Mouse (Mus musculus) neural tube, embryonic 11.5 days (tissue): ENCODE measurements around the gene Tuba1c. TPM values are rescaled to one million over a fixed set of nuclear protein-coding genes. Genes with fewer than 3 reads are reported as not detected.

ENCODE experiments used
- ATAC-seq: fragments of 200-750 bp; cut with Nextera tagmentation; 2 replicates; pipeline ENCODE4 v1.8.0; 2017; ENCODE audit warnings: moderate number of reproducible peaks, mild to moderate bottlenecking, moderate TSS enrichment, moderate library complexity; ENCODE audit not compliant: insufficient read depth, low FRiP score, low TSS enrichment
- DNase-seq: peaks from one replicate; pipeline ENCODE4 v3.0.0-alpha.2; 2015; ENCODE audit warnings: low spot score
- H3K27ac ChIP-seq: fragments of 300-500 bp; sonication (generic); 2 replicates; pipeline ENCODE4 v1.5.1; 2014; ENCODE audit warnings: low read depth, mild to moderate bottlenecking, low read length
- H3K27me3 ChIP-seq: fragments of 300-500 bp; sonication (generic); 2 replicates; pipeline ENCODE4 v1.6.1; 2014; ENCODE audit warnings: mild to moderate bottlenecking, low read length, mixed read lengths; ENCODE audit not compliant: control insufficient read depth, insufficient read depth
- H3K36me3 ChIP-seq: fragments of 300-500 bp; sonication (generic); 2 replicates; pipeline ENCODE4 v1.6.1; 2014; ENCODE audit warnings: mild to moderate bottlenecking, low read length, moderate library complexity, mixed read lengths; ENCODE audit not compliant: control insufficient read depth, insufficient read depth
- H3K4me1 ChIP-seq: fragments of 300-500 bp; sonication (generic); 2 replicates; pipeline ENCODE4 v1.6.1; 2014; ENCODE audit warnings: low read length, mixed read lengths; ENCODE audit not compliant: control insufficient read depth, insufficient read depth
- H3K4me2 ChIP-seq: fragments of 300-500 bp; sonication (generic); 2 replicates; pipeline ENCODE4 v1.6.1; 2014; ENCODE audit warnings: low read depth, mild to moderate bottlenecking, moderate library complexity
- H3K4me3 ChIP-seq: fragments of 300-500 bp; sonication (generic); 2 replicates; pipeline ENCODE4 v1.5.1; 2014; ENCODE audit warnings: low read depth, low read length
- H3K9ac ChIP-seq: fragments of 300-500 bp; sonication (generic); 2 replicates; pipeline ENCODE4 v1.6.1; 2014; ENCODE audit warnings: mild to moderate bottlenecking, low read length
- H3K9me3 ChIP-seq: fragments of 300-500 bp; sonication (generic); 2 replicates; pipeline ENCODE4 v1.6.1; 2016; ENCODE audit warnings: low read length; ENCODE audit not compliant: control insufficient read depth
- WGBS: fragments of 180-500 bp; shearing (Covaris S2); extraction: QIAGEN DNeasy Blood & Tissue Kit; methylation state at CpG from one replicate; pipeline ENCODE4 v1.1.7; 2014; 5-methylcytosine and 5-hydroxymethylcytosine counted together
- polyA plus RNA-seq: library from polyadenylated mRNA; unstranded; fragments of >200 nt; fragmentation: Nextera tagmentation; extraction: Ambion mirVana; gene quantifications from 2 replicates; pipeline ENCODE4 v1.2.1, GENCODE M21; 2014

Gene Tuba1c
- polyA plus RNA-seq, 1 experiment from 2014 or later, result 109 TPM

DNA sequence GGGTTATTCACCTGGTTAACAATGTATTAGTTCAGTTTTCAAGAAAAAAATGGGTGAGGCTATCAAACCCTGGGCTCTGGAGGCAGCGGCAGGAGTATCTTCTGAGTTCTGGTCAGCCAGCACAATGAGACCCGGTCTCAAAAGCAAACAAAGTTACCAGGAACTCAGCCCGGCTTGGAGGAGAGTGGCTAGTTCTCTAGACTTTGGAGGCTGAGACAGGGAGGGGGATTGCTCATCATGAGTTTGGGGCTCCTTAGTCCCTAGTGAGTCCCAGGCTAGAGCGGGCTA, 1.6 kb downstream of the Tuba1c start:
- Histone ChIP-seq H3K27me3 (no peaks in the 10 kb centered on the region), H3K4me2 (peak overlapping the region; percentile 72), H3K9me3 (no peaks in the 10 kb centered on the region), H3K4me1 (peaks cover 16% of the 10 kb centered on the region), H3K27ac (no peak overlapping the region), H3K4me3 (peak overlapping the region; percentile 57), H3K36me3 (no peaks in the 10 kb centered on the region; the same call in 1 of the 2 replicates), H3K9ac (no peak overlapping the region)
- ATAC-seq (no peak), DNase-seq (no peak)
- WGBS, result 73% methylated on average over 4 of the region's 4 CpGs

DNA sequence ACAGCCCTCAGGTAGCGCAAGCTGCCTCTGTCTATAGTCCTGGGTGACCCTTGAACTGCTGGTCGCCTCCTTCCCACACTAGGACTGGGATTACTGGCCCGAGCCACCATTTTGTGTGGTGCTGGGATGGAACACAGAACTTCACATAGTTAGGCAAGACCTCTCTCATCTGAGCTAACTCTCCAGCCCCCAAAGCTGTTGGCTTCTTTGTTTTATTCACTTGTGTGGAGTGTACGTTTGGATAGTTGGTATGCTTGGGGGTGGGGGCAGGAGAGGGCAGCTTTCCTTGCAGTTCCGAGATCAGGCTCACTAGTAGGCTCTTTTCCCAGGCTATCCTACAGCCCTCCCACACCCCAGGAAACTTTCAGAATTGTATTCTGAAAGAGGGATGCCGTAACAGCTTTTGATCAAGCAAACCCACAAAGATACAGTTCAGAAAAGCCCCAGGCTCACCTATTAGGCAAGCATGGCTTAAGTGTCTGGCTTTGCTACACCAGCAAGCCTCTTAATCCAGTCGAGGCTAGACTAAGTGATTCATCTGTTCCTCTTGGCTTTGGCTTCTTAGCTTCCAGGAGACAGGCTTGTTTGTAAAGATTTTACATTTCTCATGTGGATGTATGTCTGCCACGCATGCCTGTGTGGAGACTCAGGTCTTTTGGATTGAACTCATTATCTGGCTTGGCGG, 2.5 kb downstream of the Tuba1c start:
- DNase-seq (no peak), ATAC-seq (no peak)
- no peaks in the 10 kb centered on the region for H3K27me3 ChIP-seq
- 80% methylated on average over 9 of the region's 9 CpGs for whole genome bisulfite sequencing
- peaks cover 16% of the 10 kb centered on the region for H3K4me1 ChIP-seq
- H3K4me3 ChIP-seq, result no peak overlapping the region; the same call in 1 of the 2 replicates
- H3K27ac ChIP-seq, result no peak overlapping the region
- H3K9ac ChIP-seq, result no peak overlapping the region
- no peaks in the 10 kb centered on the region; the same call in 1 of the 2 replicates for H3K36me3 ChIP-seq
- no peaks in the 10 kb centered on the region for H3K9me3 ChIP-seq
- H3K4me2 ChIP-seq, result peak overlapping the region; percentile 72

DNA sequence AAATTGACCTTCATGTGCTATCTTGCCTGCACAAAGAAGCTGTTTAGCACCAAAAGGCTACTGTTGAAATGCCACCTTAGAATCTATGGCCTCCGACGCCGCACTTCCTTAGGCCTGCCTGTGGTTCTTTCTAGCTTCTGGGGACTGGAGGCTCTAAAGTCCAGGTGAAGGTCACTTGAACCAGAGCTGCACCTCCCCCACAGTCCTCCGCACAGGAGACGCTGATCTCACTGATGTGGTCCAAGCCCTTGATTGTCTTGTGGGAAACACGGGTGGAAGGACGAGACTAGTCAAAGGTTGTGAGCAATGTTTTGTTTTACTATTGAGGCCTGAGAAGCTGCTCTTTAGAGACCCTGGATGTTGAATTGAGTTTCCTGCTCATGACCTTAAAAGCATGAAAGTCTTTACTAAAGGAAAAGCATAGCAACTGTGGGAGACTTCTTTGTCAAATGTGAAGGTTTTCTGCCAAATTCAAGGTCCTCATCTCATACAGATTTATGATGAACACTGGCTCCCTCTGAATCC, 3.1 kb downstream of the Tuba1c start:
- Histone ChIP-seq H3K9me3 (no peaks in the 10 kb centered on the region), H3K27ac (no peak overlapping the region), H3K4me2 (peak overlapping the region; percentile 72; the same call in 1 of the 2 replicates), H3K27me3 (no peaks in the 10 kb centered on the region), H3K36me3 (no peaks in the 10 kb centered on the region; the same call in 1 of the 2 replicates), H3K4me1 (peaks cover 16% of the 10 kb centered on the region), H3K4me3 (no peak overlapping the region), H3K9ac (no peak overlapping the region)
- DNase-seq, result no peak
- no peak for ATAC-seq
- WGBS, result 83% methylated on average over 7 of the region's 7 CpGs

DNA sequence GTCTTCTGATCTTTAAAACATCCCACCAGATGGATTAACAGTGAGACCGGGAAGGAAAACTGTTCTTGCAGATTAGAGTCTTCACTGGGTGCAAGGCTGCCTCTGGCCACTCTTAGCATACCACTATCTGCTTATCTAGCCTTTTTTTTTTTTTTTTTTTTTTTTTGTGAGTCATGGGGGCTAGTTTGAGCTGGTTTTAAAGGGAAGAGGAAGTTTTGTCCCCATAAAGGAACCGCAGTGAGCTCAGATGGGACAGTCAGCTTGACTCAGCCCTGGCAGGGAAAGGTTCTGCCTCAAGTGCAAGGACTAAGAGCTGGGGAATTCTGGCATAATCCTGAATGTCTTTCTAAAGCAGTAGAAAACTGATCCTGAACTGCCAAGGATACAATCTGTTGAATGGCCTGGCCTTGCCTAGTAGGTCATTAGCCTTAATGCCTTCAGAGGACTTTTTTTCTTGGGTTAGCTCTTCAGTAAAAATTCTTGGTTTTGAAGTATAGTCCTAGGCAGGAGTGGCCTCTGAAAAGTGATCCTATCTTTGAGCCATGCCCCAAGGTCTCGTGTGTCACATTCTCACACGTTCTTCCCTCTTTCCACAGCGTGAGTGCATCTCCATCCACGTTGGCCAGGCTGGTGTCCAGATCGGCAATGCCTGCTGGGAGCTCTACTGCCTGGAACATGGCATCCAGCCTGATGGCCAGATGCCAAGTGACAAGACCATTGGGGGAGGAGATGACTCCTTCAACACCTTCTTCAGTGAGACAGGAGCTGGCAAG, 4.0 kb downstream of the Tuba1c start:
- no peaks in the 10 kb centered on the region for H3K9me3 ChIP-seq
- H3K27me3 ChIP-seq, result no peaks in the 10 kb centered on the region
- H3K36me3 ChIP-seq, result no peaks in the 10 kb centered on the region; the same call in 1 of the 2 replicates
- no peak for DNase-seq
- peaks cover 16% of the 10 kb centered on the region for H3K4me1 ChIP-seq
- H3K4me3 ChIP-seq, result no peak overlapping the region
- no peak overlapping the region for H3K27ac ChIP-seq
- H3K9ac ChIP-seq, result no peak overlapping the region
- ATAC-seq, result no peak
- H3K4me2 ChIP-seq, result no peak overlapping the region
- WGBS, result 94% methylated on average over 7 of the region's 7 CpGs

DNA sequence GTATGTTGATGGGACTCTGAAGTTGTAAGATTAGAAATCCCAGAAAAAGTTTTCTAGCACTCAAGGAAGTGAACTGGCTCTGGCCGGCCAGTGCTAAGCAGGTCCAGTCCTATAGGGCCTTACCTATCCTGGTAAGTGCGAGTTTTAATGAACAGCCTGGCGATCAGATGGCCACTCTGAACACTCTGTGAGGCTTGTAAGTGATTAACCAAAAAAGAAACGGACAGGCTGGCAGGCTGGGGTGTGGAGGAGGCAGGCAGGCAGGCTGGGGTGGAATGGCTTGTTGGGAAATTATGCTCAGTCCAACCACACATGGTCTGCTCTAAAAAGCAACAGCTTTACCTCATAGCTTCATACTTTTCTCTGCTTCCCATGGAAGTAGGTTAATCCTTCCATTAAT, 5.7 kb downstream of the Tuba1c start:
- no peak for ATAC-seq
- no peak overlapping the region for H3K9ac ChIP-seq
- no peaks in the 10 kb centered on the region for H3K9me3 ChIP-seq
- no peak overlapping the region for H3K4me3 ChIP-seq
- no peak overlapping the region for H3K4me2 ChIP-seq
- no peak overlapping the region for H3K27ac ChIP-seq
- H3K4me1 ChIP-seq, result peaks cover 9% of the 10 kb centered on the region
- 82% methylated on average over 4 of the region's 4 CpGs for WGBS
- DNase-seq, result no peak
- H3K27me3 ChIP-seq, result no peaks in the 10 kb centered on the region
- no peaks in the 10 kb centered on the region; the same call in 1 of the 2 replicates for H3K36me3 ChIP-seq

- no peak overlapping the region for H3K27ac ChIP-seq
- peaks cover 8% of the 10 kb centered on the region for H3K4me1 ChIP-seq
- ATAC-seq (no peak), DNase-seq (no peak)
- H3K9ac ChIP-seq, result no peak overlapping the region
- no peaks in the 10 kb centered on the region; the same call in 1 of the 2 replicates for H3K36me3 ChIP-seq
- H3K9me3 ChIP-seq, result no peaks in the 10 kb centered on the region
- no peaks in the 10 kb centered on the region for H3K27me3 ChIP-seq
- no peak overlapping the region for H3K4me2 ChIP-seq
- 97% methylated on average over 8 of the region's 8 CpGs for WGBS
- H3K4me3 ChIP-seq, result no peak overlapping the region
Measured at GRCm38 (mm10) chr15:99036249-99036905, 6.7 kb downstream of the Tuba1c start.

- 91% methylated on average over 1 of the region's 1 CpGs for WGBS
- Histone ChIP-seq H3K9ac (no peak overlapping the region), H3K9me3 (no peaks in the 10 kb centered on the region), H3K4me2 (no peak overlapping the region), H3K36me3 (no peaks in the 10 kb centered on the region; the same call in 1 of the 2 replicates), H3K4me3 (no peak overlapping the region), H3K4me1 (no peaks in the 10 kb centered on the region), H3K27me3 (no peaks in the 10 kb centered on the region), H3K27ac (no peak overlapping the region)
- no peak for ATAC-seq
- DNase-seq, result no peak
Measured at GRCm38 (mm10) chr15:99038025-99038424, 8.3 kb downstream of the Tuba1c start.

DNA sequence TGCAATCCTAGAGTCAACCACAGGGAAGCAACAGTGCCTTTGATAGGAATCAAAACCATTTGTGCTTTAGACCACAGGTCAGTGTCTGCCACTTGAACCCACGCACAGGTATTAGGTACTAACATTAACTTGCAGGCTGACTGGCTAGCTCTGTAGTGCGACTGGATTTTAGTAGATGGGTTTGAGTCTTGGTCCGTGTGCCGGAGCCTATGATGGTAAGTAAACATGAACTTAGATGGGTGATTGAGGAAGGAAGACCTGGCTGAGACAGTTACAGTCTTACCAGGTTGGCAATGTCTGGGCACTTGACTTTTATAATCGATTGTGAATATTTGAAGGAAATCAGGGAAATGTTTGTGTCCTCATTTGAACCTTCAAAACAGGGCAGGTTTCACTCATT, 9.1 kb downstream of the Tuba1c start:
- Histone ChIP-seq H3K27ac (no peak overlapping the region), H3K36me3 (no peaks in the 10 kb centered on the region; the same call in 1 of the 2 replicates), H3K4me3 (no peak overlapping the region), H3K27me3 (no peaks in the 10 kb centered on the region), H3K4me1 (no peaks in the 10 kb centered on the region), H3K4me2 (no peak overlapping the region), H3K9ac (no peak overlapping the region), H3K9me3 (no peaks in the 10 kb centered on the region)
- ATAC-seq (no peak), DNase-seq (no peak)
- 89% methylated on average over 5 of the region's 5 CpGs for WGBS
